Mouse (Mus musculus): ENCODE measurements around the gene Cldn9. TPM values are rescaled to one million over a fixed set of nuclear protein-coding genes. Genes with fewer than 3 reads are reported as not detected.

The Cldn9 gene
- 0.14 and 0.55 TPM in 2 replicates for polyA plus RNA-seq (2012; rRNA removed; ENCODE audit: low replicate concordance)

DNA sequence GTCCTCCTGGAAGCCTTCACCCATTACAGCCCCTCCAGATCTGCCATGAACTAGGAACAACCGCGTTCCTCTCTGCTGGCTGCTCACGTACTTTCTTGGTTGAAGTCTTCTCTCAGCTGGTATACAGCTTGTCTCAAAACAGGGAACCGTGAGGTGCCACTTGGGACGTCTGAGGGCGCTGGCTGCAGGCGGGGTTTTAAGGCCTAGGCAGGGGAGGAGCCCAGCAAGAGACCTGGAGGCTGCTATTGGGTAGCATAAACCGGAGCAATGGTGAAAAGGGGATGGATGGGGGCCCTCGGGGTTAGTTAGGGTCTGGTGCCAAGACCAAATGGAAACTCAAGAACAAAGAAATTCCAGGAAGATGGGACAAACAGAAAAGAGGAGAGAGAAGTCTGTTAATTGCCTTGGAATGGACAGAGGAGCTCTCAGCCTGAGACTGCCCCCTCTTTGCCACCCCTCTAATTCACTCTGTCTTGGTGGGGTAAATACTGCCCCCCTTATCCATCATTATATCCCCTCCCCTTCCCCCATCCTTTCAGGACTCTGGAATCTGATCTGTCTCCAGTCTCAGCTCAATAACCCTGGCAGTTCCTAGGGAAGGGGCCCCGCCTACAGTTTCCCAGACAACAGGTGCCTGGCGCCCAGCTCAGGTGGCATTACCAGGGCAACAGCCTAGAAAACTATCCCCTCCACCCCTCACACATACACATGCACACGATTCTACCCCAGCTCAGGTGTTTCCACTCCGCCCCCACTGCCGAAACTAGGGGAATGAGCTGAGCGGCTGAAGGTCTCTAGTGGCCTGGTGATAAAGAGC is at the start of gene Cldn9:
Gene Cldn9 (minus strand): TSS at position 171 of the 817 bp plus-strand sequence.

DNA sequence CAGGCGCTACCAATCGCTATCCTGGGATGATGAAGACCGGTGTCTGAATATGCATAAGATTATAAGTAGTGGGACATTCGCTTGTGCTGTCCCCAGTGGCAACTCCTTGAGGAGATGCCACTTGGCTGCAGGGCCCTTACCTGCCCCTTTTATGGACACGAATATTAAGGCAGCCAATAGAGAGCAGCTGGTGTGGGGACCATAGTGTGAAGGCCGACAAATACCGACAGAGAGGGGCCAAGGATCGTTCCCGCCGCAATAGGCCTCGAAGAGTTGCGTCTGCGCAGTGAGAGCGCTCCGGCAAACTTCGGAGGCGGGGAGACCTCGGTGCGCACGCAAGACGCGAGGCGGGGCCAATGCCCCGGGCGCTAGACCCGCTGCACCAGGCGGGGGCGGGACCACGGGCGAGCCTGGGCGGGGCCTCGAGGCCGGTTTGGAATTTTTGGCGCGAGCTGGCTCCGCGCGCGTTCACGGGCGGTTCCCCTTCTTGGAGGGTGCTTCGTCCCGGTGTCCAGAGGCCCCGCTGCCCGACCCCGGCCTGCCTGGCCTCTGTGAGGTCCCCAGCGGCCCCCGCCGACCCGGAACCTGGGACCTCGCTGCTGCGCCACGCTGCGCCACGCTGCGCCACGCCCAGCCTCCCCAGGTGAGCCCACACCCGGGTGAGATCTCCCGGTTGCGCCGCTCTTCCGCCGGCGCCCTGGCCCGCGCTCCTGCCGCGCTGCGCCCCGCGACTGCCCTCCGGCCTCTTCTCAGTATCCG is 42.4 kb upstream of the Cldn9 start, which contains the start of gene Pkmyt1:
Gene Pkmyt1 (plus strand): TSS at position 338 of the 759 bp plus-strand sequence.

DNA sequence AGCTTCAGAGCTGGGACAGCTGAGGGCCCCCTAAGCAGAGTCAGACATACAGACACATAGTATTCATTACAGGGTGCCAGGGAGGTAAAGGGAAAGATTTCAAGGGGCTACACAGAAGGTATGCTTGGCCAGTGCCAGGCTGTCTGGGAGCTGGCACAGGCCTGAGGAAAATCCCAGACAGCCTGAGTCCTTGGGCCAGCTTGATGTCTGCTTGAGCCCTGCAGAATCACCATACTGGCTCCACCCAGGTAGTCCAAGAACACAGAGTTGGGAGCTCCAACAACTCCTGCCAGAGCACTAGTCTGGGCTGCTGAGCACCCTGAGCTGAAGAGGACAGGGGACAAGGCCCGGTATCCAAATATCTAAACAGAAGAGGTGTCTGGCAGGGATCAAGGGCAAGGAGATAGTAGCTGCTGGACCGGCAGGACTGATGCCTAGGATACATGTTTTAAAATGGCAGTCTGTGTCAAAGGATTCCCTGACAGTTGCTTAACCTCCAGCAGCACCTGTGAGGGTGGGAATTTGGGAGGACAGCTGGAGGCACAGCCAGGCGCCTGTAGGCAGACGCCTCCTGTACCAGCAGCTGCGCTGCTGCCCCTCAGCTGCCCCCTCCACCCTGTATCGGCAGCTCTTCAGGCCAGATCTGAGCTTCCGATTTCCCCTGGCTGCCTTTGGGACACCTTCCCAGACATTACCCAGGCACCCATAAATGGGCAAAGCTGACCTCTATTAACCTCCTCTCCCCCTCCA is 38.7 kb upstream of the Cldn9 start, which contains the start of gene 1520401A03Rik:
Gene 1520401A03Rik (minus strand): TSS at position 408 of the 750 bp plus-strand sequence.

DNA sequence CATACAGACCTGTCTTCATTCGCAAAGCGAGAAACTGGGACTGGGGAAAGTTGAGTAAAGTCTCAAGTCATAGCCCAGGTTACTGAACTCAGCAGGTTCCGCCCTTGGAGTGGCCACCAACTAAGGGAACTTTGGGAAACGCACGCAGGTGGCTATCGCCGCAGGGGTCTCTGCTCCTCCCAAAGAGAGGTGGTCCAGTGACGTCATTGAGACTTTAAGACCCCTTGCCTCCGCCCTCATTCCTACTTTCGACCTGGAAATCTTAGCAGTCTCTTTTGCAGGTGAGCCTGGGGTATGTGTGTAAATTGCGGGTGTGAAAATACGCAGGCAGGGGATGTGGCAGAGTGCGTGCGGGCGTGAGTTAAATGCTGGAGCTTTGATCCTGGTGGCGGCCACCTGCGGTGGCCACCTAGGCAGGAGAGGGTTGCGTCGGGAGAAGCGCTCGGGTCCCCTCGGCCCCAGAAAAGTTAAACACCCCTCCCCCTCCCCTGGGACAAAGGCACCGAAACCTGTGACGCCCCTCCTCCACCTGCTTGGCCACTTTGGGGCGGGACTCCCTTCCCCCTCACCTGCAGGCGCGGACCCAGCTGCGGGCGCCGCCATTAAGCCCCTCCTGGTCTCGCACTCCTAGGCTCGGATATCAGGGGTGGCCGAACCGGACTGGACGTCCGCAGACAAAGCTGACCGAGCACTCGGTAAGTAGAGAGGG is 4.5 kb downstream of the Cldn9 start, which contains the start of gene Cldn6:
Gene Cldn6 (plus strand): TSS at position 123 of the 709 bp plus-strand sequence.

DNA sequence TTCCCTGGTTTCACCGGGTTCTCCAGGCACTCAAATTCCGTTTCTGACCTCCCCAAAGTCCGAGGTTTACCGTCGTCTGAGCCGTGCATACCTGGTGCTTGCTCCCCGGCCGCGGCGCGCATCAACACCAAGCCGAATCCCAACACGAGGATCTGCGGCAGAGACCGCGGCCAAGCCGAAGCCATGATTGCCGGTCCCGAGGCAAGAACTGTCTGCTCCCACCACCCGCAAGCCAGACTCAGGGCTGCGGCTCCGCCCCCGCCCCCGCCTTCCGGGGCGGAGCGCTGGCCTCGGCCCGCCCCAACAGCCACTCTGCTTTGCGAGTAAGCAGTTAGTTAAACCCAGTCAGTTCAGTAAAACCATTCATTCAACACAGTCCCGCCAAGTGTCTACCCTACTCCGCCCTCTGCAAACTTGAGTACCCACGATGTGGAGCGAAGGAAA is 6.6 kb downstream of the Cldn9 start, which contains the start of gene Tnfrsf12a:
Gene Tnfrsf12a (minus strand): TSS at position 233 of the 444 bp plus-strand sequence.

DNA sequence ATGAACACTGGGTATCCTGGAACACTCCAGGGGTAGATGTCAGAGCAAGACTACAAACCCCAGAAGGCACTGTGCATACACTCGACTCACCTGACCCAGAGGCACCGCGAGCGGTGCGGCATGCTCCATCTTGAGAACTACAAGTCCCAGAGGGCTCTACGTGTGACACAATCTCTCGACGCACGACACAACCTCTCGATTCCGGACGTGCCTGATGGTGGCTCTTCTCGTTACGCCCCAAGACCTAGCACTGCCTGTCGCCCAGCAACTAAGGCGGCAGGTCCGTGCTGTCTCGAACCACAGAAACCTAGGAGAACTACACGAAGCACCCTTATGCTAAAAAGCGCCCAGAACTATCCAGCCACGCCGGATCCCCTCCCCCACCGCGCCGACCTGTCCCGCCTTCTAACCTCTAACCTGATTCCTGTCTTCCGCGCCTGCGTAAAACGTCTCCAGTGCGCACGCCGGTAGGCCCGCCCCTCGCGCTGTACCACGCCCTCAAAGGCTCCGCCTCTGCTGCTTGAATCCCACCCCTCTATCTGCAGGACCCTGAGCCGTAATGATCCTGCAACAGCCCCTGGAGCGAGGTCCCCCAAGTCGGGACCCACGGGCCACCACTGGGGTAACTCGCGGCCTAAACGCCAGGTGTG is 10.3 kb downstream of the Cldn9 start, which contains the start of the genes Hcfc1r1 and Thoc6:
Gene Hcfc1r1 (plus strand): TSS at position 173 of the 650 bp plus-strand sequence.
Gene Thoc6 (minus strand): TSS at position 459 of the 650 bp plus-strand sequence.

DNA sequence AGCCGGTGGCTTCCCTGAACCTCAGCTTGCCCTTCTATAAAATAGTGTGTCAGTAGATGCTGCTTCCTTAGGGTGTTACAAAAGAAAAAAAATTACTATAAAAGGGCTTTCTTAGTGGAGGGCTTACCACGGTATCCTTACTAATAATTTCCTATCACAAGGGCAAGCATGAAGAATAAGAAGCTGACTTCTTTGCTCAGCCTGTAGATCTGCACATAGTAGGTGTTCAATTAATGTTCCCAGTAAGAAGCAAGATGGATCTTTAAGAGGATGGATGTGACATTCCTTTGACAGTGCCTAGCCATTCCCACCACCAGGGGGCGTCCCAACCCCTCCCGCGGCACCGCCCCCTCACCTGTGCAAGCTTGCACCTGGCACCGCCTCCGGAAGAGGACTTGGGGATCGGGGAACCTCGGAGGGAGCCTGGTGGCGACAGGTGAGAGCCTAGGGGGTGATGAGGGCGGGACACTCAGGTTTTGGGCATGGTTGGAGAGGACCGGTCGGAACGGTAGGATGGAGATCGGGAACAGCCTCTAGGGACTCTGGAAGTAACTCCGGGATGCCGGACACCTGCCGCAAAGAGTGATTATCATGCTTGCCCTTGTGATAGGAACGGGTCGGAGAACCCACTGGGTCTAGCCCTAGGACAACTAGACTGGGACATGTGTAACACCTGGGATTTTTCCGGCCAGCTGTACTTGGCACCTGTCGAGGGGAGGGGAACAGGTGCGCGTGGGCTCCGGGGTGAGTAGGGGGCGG is 23.5 kb downstream of the Cldn9 start, which contains the start of gene Bicdl2:
Gene Bicdl2 (plus strand): TSS at position 390 of the 759 bp plus-strand sequence.

DNA sequence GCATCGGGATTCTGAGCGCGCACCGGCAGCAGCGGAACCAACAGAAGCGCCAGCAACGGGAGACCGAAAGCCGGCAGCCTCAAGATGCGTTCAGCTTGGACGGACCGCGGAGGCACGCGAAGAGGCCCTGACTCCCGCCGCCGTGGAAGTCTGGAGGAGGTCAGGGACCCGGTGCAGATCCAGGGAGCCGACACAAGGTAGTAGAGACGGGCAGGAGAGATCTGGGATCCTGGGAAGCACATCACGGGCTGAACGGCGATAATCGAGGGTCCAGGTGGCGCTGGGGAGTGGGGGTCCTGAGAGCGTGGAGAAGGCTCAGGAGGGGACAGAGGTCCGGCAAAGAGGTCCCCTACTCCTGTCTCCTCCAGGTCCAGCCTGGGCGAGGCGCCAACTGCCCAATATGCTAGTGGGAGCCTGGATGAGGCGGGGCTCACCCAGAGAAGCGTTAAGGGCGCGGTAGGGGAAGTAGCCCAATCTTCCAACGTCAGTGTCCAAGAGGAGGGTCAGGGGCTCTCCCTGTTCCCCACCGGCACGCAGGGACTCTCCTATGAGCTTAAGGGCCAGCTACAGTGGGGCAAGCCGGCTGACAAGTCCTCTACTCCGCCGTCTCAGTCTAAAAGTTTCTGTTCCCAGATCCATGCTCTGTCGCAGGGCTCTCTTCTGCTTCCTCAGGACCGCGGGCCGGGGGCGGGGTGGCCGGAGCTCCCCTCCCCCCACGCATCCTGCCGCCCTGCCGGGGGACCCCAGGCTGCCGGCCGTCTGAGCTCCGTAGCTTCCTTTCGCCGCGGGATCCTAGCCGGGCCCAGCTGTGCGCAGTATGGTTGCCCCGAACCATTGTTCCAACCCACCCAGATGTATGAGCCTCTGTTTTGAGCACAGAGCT is 39.0 kb downstream of the Cldn9 start, which contains the start of gene Mmp25:
Gene Mmp25 (minus strand): TSS at position 665 of the 883 bp plus-strand sequence.

Other genes starting within 250 kb of the Cldn9 start
- not detected in 2 replicates for gene Vmn2r117, start 204.3 kb downstream of the Cldn9 start, polyA plus RNA-seq (2012; rRNA removed; ENCODE audit: low replicate concordance)
- gene Zfp213, start 119.8 kb downstream of the Cldn9 start, polyA plus RNA-seq (2012; rRNA removed; ENCODE audit: low replicate concordance): 12.0 and 13.1 TPM in 2 replicates
- gene Zfp13, start 84.5 kb downstream of the Cldn9 start, polyA plus RNA-seq (2012; rRNA removed; ENCODE audit: low replicate concordance): 6.5 and 13.2 TPM in 2 replicates
- gene Zscan10, start 83.2 kb downstream of the Cldn9 start, polyA plus RNA-seq (2012; rRNA removed; ENCODE audit: low replicate concordance): not detected in 2 replicates
- gene Mmp25, start 38.7 kb downstream of the Cldn9 start, polyA plus RNA-seq (2012; rRNA removed; ENCODE audit: low replicate concordance): 0.81 and 1.5 TPM in 2 replicates
- gene Bicdl2, start 23.5 kb downstream of the Cldn9 start, polyA plus RNA-seq (2012; rRNA removed; ENCODE audit: low replicate concordance): 5.3 and 6.5 TPM in 2 replicates
- gene Hcfc1r1, start 10.4 kb downstream of the Cldn9 start, polyA plus RNA-seq (2012; rRNA removed; ENCODE audit: low replicate concordance): 423 and 457 TPM in 2 replicates
- gene Thoc6, start 10.1 kb downstream of the Cldn9 start, polyA plus RNA-seq (2012; rRNA removed; ENCODE audit: low replicate concordance): 22.7 and 23.3 TPM in 2 replicates
- 16.8 and 17.2 TPM in 2 replicates for gene Tnfrsf12a, start 6.6 kb downstream of the Cldn9 start, polyA plus RNA-seq (2012; rRNA removed; ENCODE audit: low replicate concordance)
- gene Cldn6, start 4.8 kb downstream of the Cldn9 start, polyA plus RNA-seq (2012; rRNA removed; ENCODE audit: low replicate concordance): 0.44 and 1.2 TPM in 2 replicates
- gene 1520401A03Rik, start 38.8 kb upstream of the Cldn9 start, polyA plus RNA-seq (2012; rRNA removed; ENCODE audit: low replicate concordance): 0.05 and 0.09 TPM in 2 replicates
- gene Pkmyt1, start 42.3 kb upstream of the Cldn9 start, polyA plus RNA-seq (2012; rRNA removed; ENCODE audit: low replicate concordance): 58.5 and 61.5 TPM in 2 replicates
- gene Paqr4, start 56.8 kb upstream of the Cldn9 start, polyA plus RNA-seq (2012; rRNA removed; ENCODE audit: low replicate concordance): 144 and 151 TPM in 2 replicates
- 5.0 and 7.8 TPM in 2 replicates for gene Kremen2, start 61.8 kb upstream of the Cldn9 start, polyA plus RNA-seq (2012; rRNA removed; ENCODE audit: low replicate concordance)
- 15.9 and 34.2 TPM in 2 replicates for gene Flywch1, start 87.6 kb upstream of the Cldn9 start, polyA plus RNA-seq (2012; rRNA removed; ENCODE audit: low replicate concordance)
- 3.8 and 6.0 TPM in 2 replicates for gene Flywch2, start 102.1 kb upstream of the Cldn9 start, polyA plus RNA-seq (2012; rRNA removed; ENCODE audit: low replicate concordance)
- gene Srrm2, start 106.5 kb upstream of the Cldn9 start, polyA plus RNA-seq (2012; rRNA removed; ENCODE audit: low replicate concordance): 340 and 451 TPM in 2 replicates
- gene Elob, start 145.1 kb upstream of the Cldn9 start, polyA plus RNA-seq (2012; rRNA removed; ENCODE audit: low replicate concordance): 480 and 804 TPM in 2 replicates
- 0.11 and 1.1 TPM in 2 replicates for gene Prss33, start 152.0 kb upstream of the Cldn9 start, polyA plus RNA-seq (2012; rRNA removed; ENCODE audit: low replicate concordance)
- 308 and 338 TPM in 2 replicates for gene Prss32, start 159.8 kb upstream of the Cldn9 start, polyA plus RNA-seq (2012; rRNA removed; ENCODE audit: low replicate concordance)
- 2.4 and 2.8 TPM in 2 replicates for gene Prss41, start 160.1 kb upstream of the Cldn9 start, polyA plus RNA-seq (2012; rRNA removed; ENCODE audit: low replicate concordance)
- not detected in 2 replicates for gene Prss21, start 184.0 kb upstream of the Cldn9 start, polyA plus RNA-seq (2012; rRNA removed; ENCODE audit: low replicate concordance)
- not detected in 2 replicates for gene Dcpp1, start 196.8 kb upstream of the Cldn9 start, polyA plus RNA-seq (2012; rRNA removed; ENCODE audit: low replicate concordance)
- not detected in 2 replicates for gene Dcpp2, start 196.9 kb upstream of the Cldn9 start, polyA plus RNA-seq (2012; rRNA removed; ENCODE audit: low replicate concordance)
- gene Dcpp3, start 233.4 kb upstream of the Cldn9 start, polyA plus RNA-seq (2012; rRNA removed; ENCODE audit: low replicate concordance): not detected in 2 replicates

Data from duodenum, adult 2 months (tissue).